Mouse (Mus musculus) kidney, embryonic 15.5 days (tissue): ENCODE measurements around the gene Cntn5. TPM values are rescaled to one million over a fixed set of nuclear protein-coding genes. Genes with fewer than 3 reads are reported as not detected.
A peak's percentile ranks its signal among the peaks of the same experiment; 100 is the strongest.

Experiments used
- ATAC-seq: fragments of 200-750 bp; cut with Nextera tagmentation; replicated peaks from 2 replicates; pipeline ENCODE4 v1.8.0; 2017; ENCODE audit warnings: moderate TSS enrichment; ENCODE audit not compliant: low FRiP score
- H3K27ac ChIP-seq: fragments of 300-500 bp; sonication (generic); 2 replicates; pipeline ENCODE4 v1.5.1; 2015; ENCODE audit warnings: mild to moderate bottlenecking, inconsistent platforms
- H3K27me3 ChIP-seq: fragments of 300-500 bp; sonication (generic); 2 replicates; pipeline ENCODE4 v1.6.1; 2015; ENCODE audit warnings: inconsistent platforms
- H3K36me3 ChIP-seq: fragments of 300-500 bp; sonication (generic); 2 replicates; pipeline ENCODE4 v1.6.1; 2015; ENCODE audit warnings: inconsistent platforms
- H3K4me1 ChIP-seq: fragments of 300-500 bp; sonication (generic); 2 replicates; pipeline ENCODE4 v1.6.1; 2015; ENCODE audit warnings: inconsistent platforms
- H3K4me2 ChIP-seq: fragments of 300-500 bp; sonication (generic); 2 replicates; pipeline ENCODE4 v1.6.1; 2015; ENCODE audit warnings: moderate library complexity, mild to moderate bottlenecking, inconsistent platforms
- H3K4me3 ChIP-seq: fragments of 300-500 bp; sonication (generic); replicated peaks from 2 replicates; pipeline ENCODE4 v1.5.1; 2015; ENCODE audit warnings: mild to moderate bottlenecking, inconsistent platforms
- H3K9ac ChIP-seq: fragments of 300-500 bp; sonication (generic); 2 replicates; pipeline ENCODE4 v1.6.1; 2015; ENCODE audit warnings: mild to moderate bottlenecking, inconsistent platforms
- H3K9me3 ChIP-seq: fragments of 300-500 bp; sonication (generic); replicated peaks from 2 replicates; pipeline ENCODE4 v1.6.1; 2016; ENCODE audit warnings: inconsistent platforms
- WGBS: fragments of 180-500 bp; shearing (Covaris S2); methylation state at CpG from one replicate; pipeline ENCODE4 v1.1.7; 2015; ENCODE audit warnings: mixed read lengths; 5-methylcytosine and 5-hydroxymethylcytosine counted together
- polyA plus RNA-seq: library from polyadenylated mRNA; unstranded; fragments of >200 nt; fragmentation: Nextera tagmentation; extraction: Ambion mirVana; gene quantifications from 2 replicates; pipeline ENCODE4 v1.2.1, GENCODE M21; 2015

Gene Cntn5
- polyA plus RNA-seq, 1 experiment from 2014 or later: 0.09 TPM

GRCm38 (mm10) chr9:10381701-10382100 is 522.9 kb downstream of the Cntn5 start:
- ATAC-seq: no peak
- no peak overlapping the region for H3K4me2 ChIP-seq
- H3K9ac ChIP-seq: no peak overlapping the region
- no peak overlapping the region for H3K4me3 ChIP-seq
- H3K27ac ChIP-seq: no peak overlapping the region
- no peaks in the 10 kb centered on the region for H3K9me3 ChIP-seq
- 86% methylated on average over 4 of the region's 4 CpGs for WGBS
- H3K4me1 ChIP-seq: no peaks in the 10 kb centered on the region
- H3K27me3 ChIP-seq: no peaks in the 10 kb centered on the region
- H3K36me3 ChIP-seq: no peaks in the 10 kb centered on the region

- Histone ChIP-seq H3K27me3 (no peaks in the 10 kb centered on the region), H3K4me1 (no peaks in the 10 kb centered on the region), H3K27ac (no peak overlapping the region), H3K4me2 (no peak overlapping the region), H3K9ac (no peak overlapping the region), H3K4me3 (no peak overlapping the region), H3K36me3 (no peaks in the 10 kb centered on the region), H3K9me3 (no peaks in the 10 kb centered on the region)
- ATAC-seq: no peak
These were observed 528.3 kb downstream of the Cntn5 start for GRCm38 (mm10) chr9:10376261-10376660.

GRCm38 (mm10) chr9:10368971-10369370 is 535.6 kb downstream of the Cntn5 start:
- no peak for ATAC-seq
- no peaks in the 10 kb centered on the region for H3K27me3 ChIP-seq
- H3K4me1 ChIP-seq: no peaks in the 10 kb centered on the region
- H3K36me3 ChIP-seq: no peaks in the 10 kb centered on the region
- no peak overlapping the region for H3K27ac ChIP-seq
- H3K4me2 ChIP-seq: no peak overlapping the region
- no peaks in the 10 kb centered on the region for H3K9me3 ChIP-seq
- WGBS: 44% methylated on average over 5 of the region's 5 CpGs
- no peak overlapping the region for H3K9ac ChIP-seq
- no peak overlapping the region for H3K4me3 ChIP-seq

- no peaks in the 10 kb centered on the region for H3K27me3 ChIP-seq
- no peak overlapping the region for H3K4me2 ChIP-seq
- H3K9ac ChIP-seq: no peak overlapping the region
- no peak overlapping the region for H3K27ac ChIP-seq
- peak; percentile 80 for ATAC-seq
- WGBS: 53% methylated on average over 1 of the region's 1 CpGs
- H3K9me3 ChIP-seq: no peaks in the 10 kb centered on the region
- H3K4me1 ChIP-seq: no peaks in the 10 kb centered on the region
- H3K36me3 ChIP-seq: no peaks in the 10 kb centered on the region
- H3K4me3 ChIP-seq: no peak overlapping the region
These were observed 536.2 kb downstream of the Cntn5 start for GRCm38 (mm10) chr9:10368410-10368809.

GRCm38 (mm10) chr9:10366246-10366955 is 538.2 kb downstream of the Cntn5 start:
- Histone ChIP-seq H3K9me3 (no peaks in the 10 kb centered on the region), H3K27ac (no peak overlapping the region), H3K9ac (no peak overlapping the region), H3K36me3 (no peaks in the 10 kb centered on the region), H3K4me1 (no peaks in the 10 kb centered on the region), H3K4me3 (no peak overlapping the region), H3K27me3 (no peaks in the 10 kb centered on the region), H3K4me2 (no peak overlapping the region)
- peak; percentile 58; the same call in 1 of the 2 replicates for ATAC-seq
- 69% methylated on average over 6 of the region's 6 CpGs for WGBS

GRCm38 (mm10) chr9:10350909-10351655 is 553.5 kb downstream of the Cntn5 start:
- Histone ChIP-seq H3K9ac (no peak overlapping the region), H3K9me3 (no peaks in the 10 kb centered on the region), H3K4me3 (no peak overlapping the region), H3K27me3 (no peaks in the 10 kb centered on the region), H3K4me2 (no peak overlapping the region), H3K27ac (no peak overlapping the region), H3K36me3 (no peaks in the 10 kb centered on the region), H3K4me1 (no peaks in the 10 kb centered on the region)
- ATAC-seq: no peak
- WGBS: 89% methylated on average over 4 of the region's 4 CpGs

- Histone ChIP-seq H3K4me3 (no peak overlapping the region), H3K27me3 (no peaks in the 10 kb centered on the region), H3K9ac (no peak overlapping the region), H3K4me1 (no peaks in the 10 kb centered on the region), H3K9me3 (no peaks in the 10 kb centered on the region), H3K36me3 (no peaks in the 10 kb centered on the region), H3K4me2 (no peak overlapping the region), H3K27ac (no peak overlapping the region)
- 86% methylated on average over 10 of the region's 11 CpGs for WGBS
- ATAC-seq: no peak
These were observed 555.8 kb downstream of the Cntn5 start for GRCm38 (mm10) chr9:10348741-10349140.

- 62% methylated on average over 4 of the region's 4 CpGs for WGBS
- H3K27ac ChIP-seq: no peak overlapping the region
- ATAC-seq: no peak
These were observed 556.4 kb downstream of the Cntn5 start for GRCm38 (mm10) chr9:10348222-10348621.

GRCm38 (mm10) chr9:10340751-10341150 is 563.8 kb downstream of the Cntn5 start:
- no peaks in the 10 kb centered on the region for H3K4me1 ChIP-seq
- no peak for ATAC-seq

More at GRCm38 (mm10) chr9:10348222-10348621, 556.4 kb downstream of the Cntn5 start:
- H3K9ac ChIP-seq: no peak overlapping the region
- no peaks in the 10 kb centered on the region for H3K36me3 ChIP-seq
- H3K9me3 ChIP-seq: no peaks in the 10 kb centered on the region
- no peaks in the 10 kb centered on the region for H3K27me3 ChIP-seq
- no peak overlapping the region for H3K4me2 ChIP-seq
- no peak overlapping the region for H3K4me3 ChIP-seq
- H3K4me1 ChIP-seq: no peaks in the 10 kb centered on the region

GRCm38 (mm10) chr9:10339716-10340115 is 564.9 kb downstream of the Cntn5 start:
- no peak overlapping the region for H3K4me2 ChIP-seq
- no peaks in the 10 kb centered on the region for H3K4me1 ChIP-seq
- H3K9ac ChIP-seq: no peak overlapping the region
- no peaks in the 10 kb centered on the region for H3K9me3 ChIP-seq
- H3K36me3 ChIP-seq: no peaks in the 10 kb centered on the region
- H3K27ac ChIP-seq: no peak overlapping the region
- WGBS: 68% methylated on average over 1 of the region's 1 CpGs
- no peak overlapping the region for H3K4me3 ChIP-seq
- no peak for ATAC-seq
- H3K27me3 ChIP-seq: no peaks in the 10 kb centered on the region

More at GRCm38 (mm10) chr9:10340751-10341150, 563.8 kb downstream of the Cntn5 start:
- Histone ChIP-seq H3K9me3 (no peaks in the 10 kb centered on the region), H3K27ac (no peak overlapping the region), H3K4me2 (no peak overlapping the region), H3K4me3 (no peak overlapping the region), H3K9ac (no peak overlapping the region), H3K27me3 (no peaks in the 10 kb centered on the region), H3K36me3 (no peaks in the 10 kb centered on the region)

- no peaks in the 10 kb centered on the region for H3K27me3 ChIP-seq
- H3K36me3 ChIP-seq: no peaks in the 10 kb centered on the region
- H3K9me3 ChIP-seq: no peaks in the 10 kb centered on the region
- 43% methylated on average over 7 of the region's 7 CpGs for WGBS
- H3K27ac ChIP-seq: no peak overlapping the region
- H3K9ac ChIP-seq: no peak overlapping the region
- no peak overlapping the region for H3K4me2 ChIP-seq
- no peak overlapping the region for H3K4me3 ChIP-seq
- no peaks in the 10 kb centered on the region for H3K4me1 ChIP-seq
- no peak for ATAC-seq
These were observed 579.7 kb downstream of the Cntn5 start for GRCm38 (mm10) chr9:10324697-10325368.

GRCm38 (mm10) chr9:10269342-10269741 is 635.2 kb downstream of the Cntn5 start:
- 26% methylated on average over 2 of the region's 2 CpGs for WGBS
- no peak overlapping the region for H3K4me2 ChIP-seq
- no peak; the same call in 1 of the 2 replicates for ATAC-seq
- H3K36me3 ChIP-seq: no peaks in the 10 kb centered on the region
- H3K9ac ChIP-seq: no peak overlapping the region
- no peak overlapping the region for H3K27ac ChIP-seq
- H3K27me3 ChIP-seq: no peaks in the 10 kb centered on the region
- no peaks in the 10 kb centered on the region for H3K4me1 ChIP-seq
- no peak overlapping the region for H3K4me3 ChIP-seq
- H3K9me3 ChIP-seq: no peaks in the 10 kb centered on the region
